Mouse (Mus musculus) heart, embryonic 15.5 days (tissue): ENCODE measurements around the gene Gm15517. TPM values are rescaled to one million over a fixed set of nuclear protein-coding genes. Genes with fewer than 3 reads are reported as not detected.
"Not testable (repeated sequence)": the region's sequence is repeated elsewhere in the genome, so short reads cannot be mapped to it uniquely, and the experiment has no call there.

Experiments used
- ATAC-seq: fragments of 200-750 bp; cut with Nextera tagmentation; replicated peaks from 2 replicates; pipeline ENCODE4 v1.8.0; 2017; ENCODE audit warnings: low read depth, moderate TSS enrichment; ENCODE audit not compliant: insufficient number of reproducible peaks, insufficient read depth, low FRiP score
- H3K27ac ChIP-seq: fragments of 300-500 bp; sonication (generic); 2 replicates; pipeline ENCODE4 v1.5.1; 2015; ENCODE audit warnings: mild to moderate bottlenecking, inconsistent platforms
- H3K27me3 ChIP-seq: fragments of 300-500 bp; sonication (generic); 2 replicates; pipeline ENCODE4 v1.6.1; 2015; ENCODE audit warnings: inconsistent platforms
- H3K36me3 ChIP-seq: fragments of 300-500 bp; sonication (generic); 2 replicates; pipeline ENCODE4 v1.6.1; 2015; ENCODE audit warnings: mild to moderate bottlenecking, inconsistent platforms
- H3K4me1 ChIP-seq: fragments of 300-500 bp; sonication (generic); replicated peaks from 2 replicates; pipeline ENCODE4 v1.6.1; 2015; ENCODE audit warnings: inconsistent platforms
- H3K4me2 ChIP-seq: fragments of 300-500 bp; sonication (generic); 2 replicates; pipeline ENCODE4 v1.6.1; 2015; ENCODE audit warnings: inconsistent platforms, mild to moderate bottlenecking, moderate library complexity
- H3K4me3 ChIP-seq: fragments of 300-500 bp; sonication (generic); 2 replicates; pipeline ENCODE4 v1.5.1; 2015; ENCODE audit warnings: mild to moderate bottlenecking, inconsistent platforms
- H3K9ac ChIP-seq: fragments of 300-500 bp; sonication (generic); 2 replicates; pipeline ENCODE4 v1.6.1; 2015; ENCODE audit warnings: mild to moderate bottlenecking, inconsistent platforms
- H3K9me3 ChIP-seq: fragments of 300-500 bp; sonication (generic); replicated peaks from 2 replicates; pipeline ENCODE4 v1.6.1; 2016; ENCODE audit warnings: inconsistent platforms
- WGBS: fragments of 180-500 bp; shearing (Covaris S2); methylation state at CpG from one replicate; pipeline ENCODE4 v1.1.7; 2015; ENCODE audit warnings: mixed read lengths; 5-methylcytosine and 5-hydroxymethylcytosine counted together
- polyA plus RNA-seq: library from polyadenylated mRNA; unstranded; fragments of >200 nt; fragmentation: Nextera tagmentation; extraction: Ambion mirVana; gene quantifications from 2 replicates; pipeline ENCODE4 v1.2.1, GENCODE M21; 2015

Gene Gm15517
- polyA plus RNA-seq, 1 experiment from 2014 or later: not detected

DNA sequence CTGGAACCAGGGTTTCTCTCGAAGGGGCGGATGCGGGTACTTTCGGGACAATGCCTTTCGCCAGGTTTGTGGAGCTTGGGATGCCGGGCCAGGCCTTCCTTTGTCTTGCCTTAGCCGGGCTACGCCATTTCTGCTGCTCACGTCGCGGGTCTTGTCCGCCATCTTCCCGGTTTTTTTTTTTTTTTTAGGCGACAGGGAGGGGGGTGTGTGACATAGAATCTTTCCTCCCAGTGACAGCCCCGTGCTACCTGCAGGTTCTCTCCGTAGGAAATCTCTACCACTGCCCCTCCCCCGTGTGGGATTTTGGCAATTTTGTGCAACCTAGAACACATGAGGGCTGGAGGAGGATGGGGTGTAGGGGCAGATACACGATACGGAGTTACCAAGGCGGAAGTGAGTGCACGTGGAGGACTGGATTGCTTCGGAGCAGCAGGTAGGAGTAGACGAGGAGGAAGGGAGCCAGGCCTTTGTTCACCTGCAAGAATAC, 14.2 kb upstream of the Gm15517 start:
- Histone ChIP-seq H3K27ac (peak overlapping the region; percentile 90), H3K9ac (peak overlapping the region; percentile 86), H3K9me3 (no peaks in the 10 kb centered on the region), H3K4me3 (peak overlapping the region; percentile 98), H3K27me3 (no peaks in the 10 kb centered on the region), H3K4me2 (peak overlapping the region; percentile 77), H3K36me3 (peaks cover 22% of the 10 kb centered on the region), H3K4me1 (peaks cover 19% of the 10 kb centered on the region)
- under 1% methylated on average over 23 of the region's 23 CpGs for WGBS
- peak; percentile 20 for ATAC-seq

DNA sequence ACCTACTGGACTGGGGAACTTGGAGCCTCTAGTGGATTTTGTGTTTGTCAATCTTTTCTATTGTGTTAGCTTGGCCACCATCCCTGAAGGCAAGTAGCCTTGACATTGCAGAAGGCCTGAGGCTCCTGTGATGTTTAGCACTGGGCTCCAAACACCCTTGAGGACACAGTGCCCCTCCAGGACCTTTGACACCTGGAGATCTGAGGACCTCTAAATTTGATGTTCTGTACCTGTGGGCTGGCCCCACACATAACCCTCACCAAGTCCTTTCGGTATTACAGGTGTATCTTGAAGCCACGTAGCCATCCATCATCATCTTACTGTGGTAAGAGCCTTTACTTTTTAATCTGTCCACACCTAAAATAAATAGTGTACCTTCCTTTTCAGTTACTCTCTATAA, 13.3 kb upstream of the Gm15517 start:
- Histone ChIP-seq H3K4me1 (peaks cover 20% of the 10 kb centered on the region), H3K27me3 (no peaks in the 10 kb centered on the region), H3K4me2 (peak overlapping the region; percentile 77), H3K36me3 (peaks cover 28% of the 10 kb centered on the region), H3K9ac (peak overlapping the region; percentile 13; the same call in 1 of the 2 replicates), H3K27ac (no peak overlapping the region), H3K9me3 (no peaks in the 10 kb centered on the region), H3K4me3 (peak overlapping the region; percentile 98)
- no peak for ATAC-seq
- whole genome bisulfite sequencing: 93% methylated on average over 2 of the region's 2 CpGs

DNA sequence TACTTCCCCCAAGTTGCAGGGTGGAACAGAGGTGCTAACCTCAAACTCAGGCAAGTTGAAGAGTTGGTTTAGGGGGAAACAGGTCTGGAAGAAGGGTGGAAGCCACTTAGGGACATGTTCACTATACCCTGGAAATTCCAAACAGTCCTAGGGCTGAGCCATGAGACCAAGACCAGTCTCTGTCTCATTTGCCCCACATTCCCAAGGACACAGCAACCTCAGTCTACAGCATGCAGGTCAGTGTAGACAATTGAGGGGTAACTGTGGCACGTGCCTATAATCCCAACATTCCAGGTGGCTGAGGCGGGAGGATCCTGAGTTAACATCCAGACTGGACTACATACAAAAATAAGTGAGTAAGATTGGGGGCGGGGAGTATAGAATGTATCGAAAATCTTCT, 12.0 kb upstream of the Gm15517 start:
- H3K9ac ChIP-seq: no peak overlapping the region
- H3K4me3 ChIP-seq: no peak overlapping the region
- peaks cover 22% of the 10 kb centered on the region for H3K4me1 ChIP-seq
- H3K27me3 ChIP-seq: no peaks in the 10 kb centered on the region
- 92% methylated on average over 4 of the region's 4 CpGs for WGBS
- no peak for ATAC-seq
- H3K4me2 ChIP-seq: no peak overlapping the region
- peaks cover 28% of the 10 kb centered on the region for H3K36me3 ChIP-seq
- no peaks in the 10 kb centered on the region for H3K9me3 ChIP-seq
- H3K27ac ChIP-seq: no peak overlapping the region

DNA sequence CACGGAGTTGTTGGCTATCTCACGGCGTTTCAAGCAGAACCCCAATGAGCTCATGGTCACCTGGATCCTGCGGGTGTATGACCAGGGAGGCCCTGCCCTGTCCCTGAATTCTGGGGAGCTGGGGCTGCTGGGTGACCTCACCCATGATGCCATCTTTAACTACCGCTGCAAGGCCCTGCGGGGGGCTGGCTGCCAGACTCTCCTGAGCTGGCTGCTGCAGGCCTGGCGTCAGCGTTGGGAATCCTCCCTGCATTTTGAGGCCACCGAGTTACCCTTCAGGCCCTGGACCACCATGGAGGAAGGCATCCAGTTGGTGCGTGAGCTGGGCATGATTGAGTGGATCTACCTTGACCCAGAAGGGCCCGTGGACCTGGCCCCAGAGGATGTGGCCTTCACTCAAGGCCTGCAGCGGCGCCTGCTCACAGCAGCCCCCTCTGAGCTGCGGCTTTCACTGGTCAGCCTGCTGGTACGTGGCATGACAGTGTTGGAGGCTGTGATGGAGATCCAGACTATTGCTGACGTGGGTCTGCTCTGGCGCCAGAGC, 10.4 kb upstream of the Gm15517 start:
- not testable (repeated sequence) for H3K27ac ChIP-seq, ATAC-seq, H3K9me3 ChIP-seq, H3K4me2 ChIP-seq, H3K9ac ChIP-seq, H3K27me3 ChIP-seq, H3K4me3 ChIP-seq
- Histone ChIP-seq H3K4me1 (peaks cover 21% of the 10 kb centered on the region), H3K36me3 (peaks cover 28% of the 10 kb centered on the region)
- 89% methylated on average over 17 of the region's 17 CpGs for WGBS

DNA sequence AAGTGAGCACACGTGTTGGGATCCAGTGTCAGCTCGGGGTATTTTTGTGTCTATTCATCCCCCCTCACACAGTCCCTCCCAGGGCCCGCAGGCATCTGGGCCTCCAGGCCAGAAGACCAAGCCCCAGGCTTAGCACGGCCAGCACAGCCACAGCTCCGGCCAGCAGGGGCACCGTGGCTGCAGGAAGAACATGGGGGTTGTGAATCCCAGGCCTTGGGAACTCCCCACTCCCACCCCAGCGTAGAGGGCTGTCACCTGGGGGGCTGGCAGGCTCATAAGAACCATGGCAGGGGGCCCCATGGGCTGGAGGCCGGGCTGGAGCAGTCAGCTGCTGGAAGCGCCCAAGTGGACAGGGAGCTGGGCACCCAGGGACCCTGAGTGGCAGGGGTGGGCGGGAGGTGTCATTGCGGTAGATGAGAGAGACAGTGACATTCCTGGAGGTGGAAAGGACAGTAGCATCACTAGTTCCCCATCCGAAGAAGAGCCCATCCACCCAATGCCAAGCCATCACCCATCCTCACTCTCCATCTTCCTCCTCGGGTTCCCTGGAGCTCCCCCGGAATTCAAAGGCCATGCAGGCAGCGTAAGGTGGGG, 8.1 kb upstream of the Gm15517 start:
- Histone ChIP-seq H3K36me3 (peaks cover 28% of the 10 kb centered on the region), H3K27me3 (no peaks in the 10 kb centered on the region), H3K4me3 (no peak overlapping the region), H3K4me2 (no peak overlapping the region), H3K9me3 (no peaks in the 10 kb centered on the region), H3K9ac (no peak overlapping the region), H3K4me1 (peaks cover 14% of the 10 kb centered on the region), H3K27ac (no peak overlapping the region)
- WGBS: 63% methylated on average over 15 of the region's 15 CpGs
- no peak for ATAC-seq

DNA sequence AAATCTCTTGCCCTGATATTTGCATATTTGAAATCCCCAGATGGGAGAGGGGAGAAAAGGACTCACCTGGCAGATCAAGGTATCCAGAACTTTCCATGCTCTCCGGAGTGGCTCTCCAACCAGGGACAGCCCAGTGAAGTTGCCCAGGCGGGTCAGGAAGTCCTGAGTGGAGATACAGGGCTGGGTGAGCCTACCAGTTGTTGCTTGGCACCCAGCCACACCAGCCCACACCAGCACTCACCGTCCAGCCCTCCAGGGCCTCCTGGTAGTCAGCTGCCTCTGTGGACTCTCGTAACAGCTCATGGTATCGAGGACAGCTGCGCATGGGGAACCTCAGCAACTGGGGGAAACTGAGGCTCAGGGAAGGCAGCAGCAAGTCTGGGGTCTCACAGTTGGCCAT, 6.3 kb upstream of the Gm15517 start:
- 39% methylated on average over 6 of the region's 6 CpGs for WGBS
- no peaks in the 10 kb centered on the region for H3K9me3 ChIP-seq
- H3K27ac ChIP-seq: no peak overlapping the region
- no peak overlapping the region for H3K4me3 ChIP-seq
- peaks cover 16% of the 10 kb centered on the region for H3K36me3 ChIP-seq
- ATAC-seq: 0 out of 2 replicates have a peak, but pooled peaks have one; percentile 48
- no peak overlapping the region for H3K4me2 ChIP-seq
- no peaks in the 10 kb centered on the region for H3K27me3 ChIP-seq
- no peak overlapping the region for H3K9ac ChIP-seq
- H3K4me1 ChIP-seq: peaks cover 8% of the 10 kb centered on the region

DNA sequence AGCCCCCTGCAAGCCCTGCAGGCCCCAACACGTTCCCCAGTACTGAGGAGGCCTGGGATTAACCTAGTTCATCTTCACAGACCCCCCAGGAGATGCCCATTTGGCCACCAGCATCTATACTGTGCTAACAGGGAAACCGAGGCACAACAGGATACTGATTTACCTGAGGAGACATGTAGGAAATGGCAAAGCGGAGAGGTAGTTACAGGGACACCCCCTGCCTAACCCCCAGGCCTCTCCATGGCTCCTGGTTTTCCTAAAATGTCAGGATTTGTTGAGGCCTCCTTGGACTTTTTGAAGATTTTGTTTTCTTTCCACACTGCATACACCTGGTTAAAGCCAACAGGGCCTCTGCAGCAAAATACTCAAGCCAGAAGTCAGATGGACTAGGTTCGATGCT, 4.0 kb upstream of the Gm15517 start, which contains the start of gene Acp4:
Gene Acp4, minus strand, starts transcription at position 101 of the 400 bp plus-strand sequence.
- no peak within 1 kb of the TSS for H3K4me3 ChIP-seq
- peaks cover 4% of the 10 kb centered on the region; the same call in 1 of the 2 replicates for H3K36me3 ChIP-seq
- no peak within 1 kb of the TSS for H3K9ac ChIP-seq
- no peak within 1 kb of the TSS for H3K27ac ChIP-seq
- no peak within 1 kb of the TSS for H3K4me2 ChIP-seq
- H3K4me1 ChIP-seq: peaks cover 8% of the 10 kb centered on the region
- WGBS: 73% methylated on average over 4 of the region's 4 CpGs
- H3K27me3 ChIP-seq: no peaks in the 10 kb centered on the region
- ATAC-seq: no peak
- H3K9me3 ChIP-seq: no peaks in the 10 kb centered on the region

DNA sequence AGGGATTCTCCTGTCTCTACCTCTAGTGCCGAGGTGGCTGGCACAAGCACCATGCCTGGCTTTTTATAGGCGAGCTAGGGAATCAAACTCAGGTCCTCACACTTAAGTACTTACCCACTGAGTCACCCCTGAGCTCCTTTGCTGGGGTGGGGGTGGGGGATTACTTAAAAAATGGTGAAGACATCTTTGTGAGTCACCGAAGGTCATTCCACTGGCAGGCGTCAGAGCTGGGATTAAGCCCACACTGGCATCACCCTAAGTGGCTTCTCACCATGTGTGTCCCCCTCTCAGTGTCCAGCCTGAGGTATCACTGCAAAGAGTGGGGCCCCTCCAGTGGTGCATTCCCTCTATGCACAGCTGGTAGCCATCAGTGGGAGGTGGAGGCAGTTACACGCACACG, 837 bp upstream of the Gm15517 start:
- 77% methylated on average over 6 of the region's 6 CpGs for WGBS
- ATAC-seq: no peak

DNA sequence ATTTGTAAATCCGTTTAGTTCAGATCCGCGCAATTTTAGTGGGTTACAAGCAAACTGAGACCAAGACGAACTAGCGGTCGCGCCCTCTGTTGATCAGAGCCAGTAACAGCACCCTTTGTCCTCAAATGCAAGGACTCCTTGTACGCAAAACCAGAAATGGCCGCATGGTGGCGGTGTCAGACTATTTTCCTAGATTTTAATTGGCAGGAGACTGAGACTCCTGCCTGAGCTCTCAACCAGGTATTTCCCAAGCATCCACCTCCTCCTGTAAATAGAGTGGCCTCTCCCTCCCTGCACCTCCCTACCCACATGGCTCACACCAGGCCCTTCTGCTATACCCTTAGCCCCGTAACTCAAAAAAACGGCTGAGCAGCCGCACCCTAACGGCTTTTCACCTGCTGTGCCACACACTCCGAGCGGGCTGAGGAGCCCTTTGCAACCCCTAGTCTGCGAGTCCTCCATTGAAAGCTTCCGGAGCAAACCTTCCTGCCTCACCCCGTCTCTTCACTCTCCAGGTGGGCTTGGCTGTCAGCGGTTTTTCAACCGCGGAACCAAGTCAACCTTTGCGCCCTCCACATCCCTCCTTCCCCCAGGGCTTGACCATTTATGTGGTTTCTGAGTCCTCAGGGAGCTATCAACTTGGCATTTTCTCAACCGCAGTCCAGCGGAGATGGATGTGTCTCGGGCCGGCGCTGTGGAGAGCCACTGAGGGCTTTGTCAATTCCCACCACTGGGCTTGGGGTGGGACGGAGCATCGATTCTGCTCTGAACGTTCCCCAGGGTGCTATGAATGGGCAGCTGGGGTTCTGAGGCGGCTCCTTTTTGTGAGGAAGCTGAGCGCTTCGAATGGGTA, 1.8 kb downstream of the Gm15517 start:
- ATAC-seq: peak; percentile 64; the same call in 1 of the 2 replicates
- peak overlapping the region; percentile 44 for H3K4me2 ChIP-seq

More for the DNA sequence above, 837 bp upstream of the Gm15517 start:
- H3K9me3 ChIP-seq: no peaks in the 10 kb centered on the region
- no peak overlapping the region for H3K27ac ChIP-seq
- no peak overlapping the region for H3K4me3 ChIP-seq
- H3K36me3 ChIP-seq: no peaks in the 10 kb centered on the region
- H3K4me1 ChIP-seq: peaks cover 6% of the 10 kb centered on the region; the same call in 1 of the 2 replicates
- no peak overlapping the region for H3K9ac ChIP-seq
- H3K27me3 ChIP-seq: peaks cover 21% of the 10 kb centered on the region
- H3K4me2 ChIP-seq: no peak overlapping the region

DNA sequence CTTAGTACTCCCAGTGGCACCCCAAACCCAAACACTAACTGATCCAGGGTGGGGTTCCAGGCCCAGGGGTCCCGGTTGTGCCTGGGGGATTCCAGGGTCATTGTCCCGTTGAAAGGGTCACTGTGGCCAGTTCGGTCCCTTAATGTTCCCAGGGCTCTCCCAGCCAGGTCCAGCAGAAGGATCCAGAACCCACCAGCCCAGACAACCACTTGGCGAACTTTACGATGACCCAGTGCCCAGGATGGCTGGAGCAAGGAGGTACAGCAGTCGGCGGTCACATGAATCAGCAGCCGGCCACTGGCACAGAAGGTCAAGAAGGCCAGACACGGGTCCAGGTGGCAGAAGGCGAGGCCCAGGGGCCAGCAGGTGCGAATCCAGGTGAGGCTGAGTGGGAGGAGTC, 6.9 kb downstream of the Gm15517 start:
- Histone ChIP-seq H3K27ac (no peak overlapping the region), H3K9ac (no peak overlapping the region), H3K4me2 (no peak overlapping the region), H3K4me3 (no peak overlapping the region), H3K9me3 (no peaks in the 10 kb centered on the region), H3K36me3 (no peaks in the 10 kb centered on the region), H3K4me1 (peaks cover 3% of the 10 kb centered on the region; the same call in 1 of the 2 replicates), H3K27me3 (peaks cover 35% of the 10 kb centered on the region)
- 70% methylated on average over 11 of the region's 11 CpGs for WGBS
- ATAC-seq: no peak

More for the DNA sequence above, 1.8 kb downstream of the Gm15517 start:
- peaks cover 6% of the 10 kb centered on the region; the same call in 1 of the 2 replicates for H3K4me1 ChIP-seq
- peaks cover 34% of the 10 kb centered on the region for H3K27me3 ChIP-seq
- H3K9me3 ChIP-seq: no peaks in the 10 kb centered on the region
- 3% methylated on average over 34 of the region's 34 CpGs for WGBS
- H3K9ac ChIP-seq: no peak overlapping the region
- 0 out of 2 replicates have a peak overlapping the region, but pooled peaks have one; percentile 0 for H3K4me3 ChIP-seq
- H3K36me3 ChIP-seq: no peaks in the 10 kb centered on the region
- no peak overlapping the region for H3K27ac ChIP-seq

DNA sequence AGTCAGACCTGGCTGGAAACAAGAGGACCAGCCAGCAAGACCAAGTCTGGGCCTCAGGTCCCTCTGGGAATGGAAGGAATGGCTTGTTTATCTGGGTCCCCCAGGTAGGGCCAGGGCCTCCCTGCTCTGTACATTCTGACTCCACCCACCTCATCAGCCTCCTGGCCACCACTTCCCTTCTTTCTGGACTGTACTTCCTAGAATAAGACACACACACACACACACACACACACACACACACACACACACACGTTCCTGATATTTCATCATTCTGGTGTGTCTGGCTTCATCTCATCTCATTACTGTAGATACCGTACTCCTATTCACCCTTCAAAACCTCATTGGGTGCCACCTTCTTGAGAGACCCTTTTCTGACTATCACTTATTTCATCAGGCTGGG, 8.2 kb downstream of the Gm15517 start:
- H3K27ac ChIP-seq: no peak overlapping the region
- peaks cover 32% of the 10 kb centered on the region for H3K27me3 ChIP-seq
- no peaks in the 10 kb centered on the region for H3K9me3 ChIP-seq
- H3K4me2 ChIP-seq: no peak overlapping the region
- 74% methylated on average over 2 of the region's 2 CpGs for WGBS
- H3K4me3 ChIP-seq: no peak overlapping the region
- no peaks in the 10 kb centered on the region for H3K36me3 ChIP-seq
- no peaks in the 10 kb centered on the region for H3K4me1 ChIP-seq
- H3K9ac ChIP-seq: no peak overlapping the region
- no peak for ATAC-seq
